Mouse (Mus musculus) kidney, adult 9 months (tissue): ENCODE measurements around the gene Slc6a21.
"Not testable (repeated sequence)": the region's sequence is repeated elsewhere in the genome, so short reads cannot be mapped to it uniquely, and the experiment has no call there.

Experiments used
- DNase-seq: peaks from one replicate; pipeline ENCODE4 v3.0.0; 2022

Slc6a21 gene

GRCm38 (mm10) chr7:45277136-45277760, at the start of gene Slc6a21:
Gene Slc6a21, plus strand, starts transcription at chr7:45277513.
- peak; percentile 87 for DNase-seq

GRCm38 (mm10) chr7:45228548-45228947, 48.8 kb upstream of the Slc6a21 start:
- no peak for DNase-seq

- no peak for DNase-seq
Measured at GRCm38 (mm10) chr7:45229046-45229445, 48.3 kb upstream of the Slc6a21 start.

GRCm38 (mm10) chr7:45229459-45230203, 47.7 kb upstream of the Slc6a21 start:
- no peak for DNase-seq

- DNase-seq, result no peak
Measured at GRCm38 (mm10) chr7:45231192-45231591, 46.1 kb upstream of the Slc6a21 start.

GRCm38 (mm10) chr7:45231941-45232340, 45.4 kb upstream of the Slc6a21 start:
- DNase-seq, result no peak

GRCm38 (mm10) chr7:45232716-45233465, 44.4 kb upstream of the Slc6a21 start:
- DNase-seq, result no peak

- DNase-seq, result no peak
Measured at GRCm38 (mm10) chr7:45233580-45234332, 43.6 kb upstream of the Slc6a21 start.

GRCm38 (mm10) chr7:45234333-45234841, 42.9 kb upstream of the Slc6a21 start:
- DNase-seq, result no peak

GRCm38 (mm10) chr7:45234922-45235571, 42.3 kb upstream of the Slc6a21 start:
- DNase-seq, result peak; percentile 32

- no peak for DNase-seq
Measured at GRCm38 (mm10) chr7:45235656-45236180, 41.6 kb upstream of the Slc6a21 start.

GRCm38 (mm10) chr7:45237747-45238699, 39.3 kb upstream of the Slc6a21 start:
- DNase-seq, result no peak

GRCm38 (mm10) chr7:45238723-45239496, 38.4 kb upstream of the Slc6a21 start, which contains the start of gene Cd37:
Gene Cd37, minus strand, starts transcription at chr7:45239115.
- DNase-seq, result peak; percentile 16

- DNase-seq, result no peak
Measured at GRCm38 (mm10) chr7:45240109-45240508, 37.2 kb upstream of the Slc6a21 start.

GRCm38 (mm10) chr7:45240633-45241388, 36.5 kb upstream of the Slc6a21 start, which contains the start of gene Slc6a16:
Gene Slc6a16, plus strand, starts transcription at chr7:45241085.
- DNase-seq, result peak; percentile 62

- DNase-seq, result no peak
Measured at GRCm38 (mm10) chr7:45241389-45241749, 35.9 kb upstream of the Slc6a21 start.

GRCm38 (mm10) chr7:45247666-45248065, 29.6 kb upstream of the Slc6a21 start:
- DNase-seq, result no peak

- DNase-seq, result no peak
Measured at GRCm38 (mm10) chr7:45253806-45254205, 23.5 kb upstream of the Slc6a21 start.

- DNase-seq, result not testable (repeated sequence)
Measured at GRCm38 (mm10) chr7:45255822-45256221, 21.5 kb upstream of the Slc6a21 start.
